Comparison of ENCODE assay signal across 17 mouse cellular contexts in the genomic region with DNA sequence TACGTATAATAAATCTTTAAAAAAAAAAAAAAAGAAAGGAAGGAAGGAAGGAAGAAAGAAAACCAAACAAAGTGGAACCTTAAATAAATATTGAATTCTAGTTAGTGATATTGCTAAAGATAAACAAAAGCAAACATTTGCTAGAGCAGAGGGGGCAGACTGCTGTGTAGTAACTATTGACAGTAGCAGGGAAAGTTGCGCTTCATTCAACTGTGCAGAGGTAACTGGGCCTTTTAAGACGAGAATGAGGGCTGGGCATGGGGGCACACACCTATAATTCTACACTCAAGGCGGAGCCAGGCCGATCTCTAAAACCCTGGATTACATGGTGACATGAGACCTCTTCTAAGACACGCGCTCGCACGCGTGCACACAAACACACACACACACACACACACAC. TPM values are rescaled to one million over a fixed set of nuclear protein-coding genes. Genes with fewer than 3 reads are reported as not detected.
"Had no signal": no experiment of that assay in that cellular context is flagged by ENCODE, and none has a peak within 500 bp of the region (broad histone marks: within the 10 kb centered on the region; RNA-seq: fewer than 3 reads in every experiment).

No protein-coding gene starts in this region.

- H3K27ac ChIP-seq: lung, embryonic 15.5 days had no signal

- DNase-seq: kidney, adult 18-20 months; kidney, postnatal 10 days; kidney, postnatal 4 days; lung, postnatal 14 days; right cerebral cortex, adult 18-20 months; thymus, postnatal 14 days had no signal

- H3K36me3 ChIP-seq: lung, embryonic 15.5 days had no signal

- H3K27me3 ChIP-seq: lung, embryonic 15.5 days; midbrain, embryonic 15.5 days had no signal

- H3K9me3 ChIP-seq: limb, embryonic 12.5 days; lung, embryonic 15.5 days; megakaryocyte, embryonic 14.5 days; midbrain, embryonic 15.5 days had no signal

RNA-seq across cellular contexts. Expression of a gene that starts 6.9 kb away (rescaled TPM):
- total RNA-seq: layer of hippocampus, adult 2 months; layer of hippocampus, postnatal 10 days; left cerebral cortex, postnatal 36 days; monocyte, adult 5-6 weeks had no signal
- polyA plus RNA-seq: macrophage; midbrain, embryonic 11.5 days; midbrain, embryonic 15.5 days; neural tube, embryonic 14.5 days had no signal

RNA-seq across cellular contexts. Expression of a gene that starts 26.4 kb away (rescaled TPM):
- total RNA-seq: monocyte, adult 5-6 weeks had no signal
- polyA plus RNA-seq: limb, embryonic 12.5 days; macrophage had no signal
